Mouse (Mus musculus) limb, embryonic 11.5 days (tissue): ENCODE measurements around the gene Mpnd. TPM values are rescaled to one million over a fixed set of nuclear protein-coding genes. Genes with fewer than 3 reads are reported as not detected.

Source experiments
- ATAC-seq: fragments of 200-750 bp; cut with Nextera tagmentation; 2 replicates; pipeline ENCODE4 v1.8.0; 2017; ENCODE audit warnings: low read depth; ENCODE audit not compliant: insufficient number of reproducible peaks, low FRiP score, low TSS enrichment
- DNase-seq: peaks from one replicate; pipeline ENCODE4 v3.0.0-alpha.2; 2015; ENCODE audit warnings: low spot score
- H3K27ac ChIP-seq: fragments of 300-500 bp; sonication (generic); replicated peaks from 2 replicates; pipeline ENCODE4 v1.5.1; 2014; ENCODE audit warnings: low read depth, mild to moderate bottlenecking, low read length
- H3K27me3 ChIP-seq: fragments of 300-500 bp; sonication (generic); 2 replicates; pipeline ENCODE4 v1.6.1; 2014; ENCODE audit warnings: mild to moderate bottlenecking, low read length, mixed read lengths; ENCODE audit not compliant: control insufficient read depth, insufficient read depth
- H3K36me3 ChIP-seq: fragments of 300-500 bp; sonication (generic); 2 replicates; pipeline ENCODE4 v1.6.1; 2014; ENCODE audit warnings: mild to moderate bottlenecking, low read length, moderate library complexity, mixed read lengths; ENCODE audit not compliant: control insufficient read depth, insufficient read depth
- H3K4me1 ChIP-seq: fragments of 300-500 bp; sonication (generic); 2 replicates; pipeline ENCODE4 v1.6.1; 2014; ENCODE audit warnings: low read length, mixed read lengths; ENCODE audit not compliant: control insufficient read depth, insufficient read depth
- H3K4me2 ChIP-seq: fragments of 300-500 bp; sonication (generic); 2 replicates; pipeline ENCODE4 v1.6.1; 2014; ENCODE audit warnings: low read depth, mild to moderate bottlenecking, moderate library complexity; ENCODE audit not compliant: severe bottlenecking
- H3K4me3 ChIP-seq: fragments of 300-500 bp; sonication (generic); 2 replicates; pipeline ENCODE4 v1.5.1; 2014; ENCODE audit warnings: low read depth, low read length
- H3K9ac ChIP-seq: fragments of 300-500 bp; sonication (generic); 2 replicates; pipeline ENCODE4 v1.6.1; 2014; ENCODE audit warnings: mild to moderate bottlenecking, low read length
- H3K9me3 ChIP-seq: fragments of 300-500 bp; sonication (generic); 2 replicates; pipeline ENCODE4 v1.6.1; 2016; ENCODE audit warnings: low read length; ENCODE audit not compliant: control insufficient read depth
- WGBS: fragments of 180-500 bp; shearing (Covaris S2); extraction: QIAGEN DNeasy Blood & Tissue Kit; methylation state at CpG from one replicate; pipeline ENCODE4 v1.1.7; 2014; 5-methylcytosine and 5-hydroxymethylcytosine counted together
- polyA plus RNA-seq: library from polyadenylated mRNA; unstranded; fragments of >200 nt; fragmentation: Nextera tagmentation; extraction: Ambion mirVana; gene quantifications from 2 replicates; pipeline ENCODE4 v1.2.1, GENCODE M21; 2014

Gene Mpnd
- polyA plus RNA-seq, 1 experiment from 2014 or later, result 142 TPM

DNA sequence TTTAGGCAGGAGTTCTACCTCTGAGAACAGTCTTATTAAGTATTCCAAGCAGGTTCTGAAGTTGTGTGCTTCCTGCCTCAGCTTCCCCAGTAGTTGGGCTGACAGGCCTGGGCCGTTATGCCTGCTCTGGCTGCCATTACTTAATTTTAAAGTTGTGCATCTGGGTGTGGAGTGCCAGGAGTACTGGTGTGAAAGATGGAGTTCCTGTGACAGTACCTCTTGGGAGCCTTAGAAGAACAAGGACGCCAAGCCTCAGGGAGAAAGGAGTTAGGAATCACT, 4.4 kb downstream of the Mpnd start:
- peaks cover 3% of the 10 kb centered on the region for H3K9me3 ChIP-seq
- ATAC-seq, result no peak
- DNase-seq, result no peak
- peaks cover 3% of the 10 kb centered on the region; the same call in 1 of the 2 replicates for H3K27me3 ChIP-seq
- no peak overlapping the region for H3K27ac ChIP-seq
- WGBS, result 37% methylated on average over 2 of the region's 2 CpGs
- H3K4me2 ChIP-seq, result peak overlapping the region; percentile 99
- H3K36me3 ChIP-seq, result peaks cover 11% of the 10 kb centered on the region; the same call in 1 of the 2 replicates
- H3K4me1 ChIP-seq, result peaks cover 18% of the 10 kb centered on the region
- H3K4me3 ChIP-seq, result peak overlapping the region; percentile 72
- peak overlapping the region; percentile 80 for H3K9ac ChIP-seq

DNA sequence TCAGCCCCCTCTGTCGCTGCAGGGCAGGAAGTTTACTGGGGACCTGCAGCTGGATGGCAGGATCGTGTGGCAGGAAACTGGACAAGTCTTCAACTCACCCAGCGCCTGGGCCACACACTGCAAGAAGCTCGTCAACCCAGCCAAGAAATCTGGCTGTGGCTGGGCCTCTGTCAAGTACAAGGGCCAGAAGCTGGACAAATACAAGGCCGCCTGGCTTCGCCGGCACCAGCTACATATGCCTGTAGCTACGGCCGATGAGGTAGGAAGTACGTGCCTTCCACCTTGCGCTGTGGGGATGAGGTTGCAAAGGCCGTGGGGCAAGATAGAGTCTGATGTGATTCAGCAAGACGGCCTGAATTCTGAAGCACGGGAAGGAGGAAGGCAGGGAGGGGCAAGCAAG, 4.7 kb downstream of the Mpnd start:
- Histone ChIP-seq H3K4me3 (peak overlapping the region; percentile 72), H3K4me2 (peak overlapping the region; percentile 99), H3K9ac (peak overlapping the region; percentile 13; the same call in 1 of the 2 replicates), H3K4me1 (peaks cover 18% of the 10 kb centered on the region), H3K36me3 (peaks cover 15% of the 10 kb centered on the region), H3K27ac (no peak overlapping the region), H3K9me3 (peaks cover 3% of the 10 kb centered on the region), H3K27me3 (peaks cover 3% of the 10 kb centered on the region; the same call in 1 of the 2 replicates)
- DNase-seq, result no peak
- ATAC-seq, result no peak
- 73% methylated on average over 14 of the region's 14 CpGs for WGBS

DNA sequence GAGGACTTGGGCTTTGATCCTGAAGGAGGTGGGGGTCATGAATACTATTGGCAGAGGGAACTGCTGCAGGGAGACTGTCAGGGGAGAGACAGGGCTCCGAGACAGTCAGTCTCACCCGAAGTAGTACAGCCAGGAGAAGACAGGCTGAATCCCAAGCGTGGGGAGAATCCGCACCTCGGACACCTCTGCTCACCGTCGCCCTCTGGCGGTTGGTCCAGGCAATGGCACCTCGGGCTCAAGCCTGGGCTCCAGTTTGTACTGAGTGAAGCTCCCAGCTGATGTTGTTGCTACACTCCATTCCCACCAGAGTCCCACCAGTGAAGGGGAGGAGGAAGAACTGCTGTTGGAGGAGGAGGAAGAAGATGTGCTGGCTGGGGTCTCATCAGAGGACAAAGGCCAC, 5.2 kb downstream of the Mpnd start:
- peak overlapping the region; percentile 72 for H3K4me3 ChIP-seq
- H3K36me3 ChIP-seq, result peaks cover 17% of the 10 kb centered on the region
- H3K27me3 ChIP-seq, result peaks cover 2% of the 10 kb centered on the region; the same call in 1 of the 2 replicates
- ATAC-seq (no peak), DNase-seq (peak; percentile 87)
- peak overlapping the region; percentile 13; the same call in 1 of the 2 replicates for H3K9ac ChIP-seq
- H3K9me3 ChIP-seq, result peaks cover 2% of the 10 kb centered on the region
- peaks cover 15% of the 10 kb centered on the region for H3K4me1 ChIP-seq
- H3K27ac ChIP-seq, result no peak overlapping the region
- 14% methylated on average over 9 of the region's 9 CpGs for WGBS
- H3K4me2 ChIP-seq, result peak overlapping the region; percentile 99; the same call in 1 of the 2 replicates

DNA sequence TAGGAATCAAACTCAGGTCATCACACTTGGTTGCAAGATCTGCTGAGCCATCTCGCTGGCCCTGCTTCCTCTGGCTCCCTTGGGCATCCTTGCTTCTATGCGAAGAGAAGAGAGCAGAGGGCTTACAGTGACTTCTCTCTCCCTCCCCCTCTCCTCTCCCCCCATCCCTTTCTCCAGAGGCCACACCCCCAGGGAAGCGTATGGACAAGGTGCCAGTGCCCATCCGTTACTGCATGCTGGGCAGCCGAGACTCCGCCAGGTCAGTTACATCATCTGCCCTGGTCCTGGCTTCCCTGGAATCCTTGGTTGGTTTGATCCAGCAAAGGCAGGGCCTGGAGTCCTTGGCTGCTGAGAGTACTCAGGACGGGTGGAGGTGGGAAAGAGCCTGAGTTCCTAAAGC, 5.9 kb downstream of the Mpnd start:
- DNase-seq, result no peak
- H3K4me2 ChIP-seq, result no peak overlapping the region
- no peaks in the 10 kb centered on the region; the same call in 1 of the 2 replicates for H3K9me3 ChIP-seq
- H3K27ac ChIP-seq, result no peak overlapping the region
- H3K27me3 ChIP-seq, result no peaks in the 10 kb centered on the region
- 90% methylated on average over 7 of the region's 7 CpGs for WGBS
- ATAC-seq, result no peak
- no peak overlapping the region for H3K4me3 ChIP-seq
- H3K36me3 ChIP-seq, result peaks cover 22% of the 10 kb centered on the region
- H3K9ac ChIP-seq, result no peak overlapping the region
- peaks cover 15% of the 10 kb centered on the region for H3K4me1 ChIP-seq

DNA sequence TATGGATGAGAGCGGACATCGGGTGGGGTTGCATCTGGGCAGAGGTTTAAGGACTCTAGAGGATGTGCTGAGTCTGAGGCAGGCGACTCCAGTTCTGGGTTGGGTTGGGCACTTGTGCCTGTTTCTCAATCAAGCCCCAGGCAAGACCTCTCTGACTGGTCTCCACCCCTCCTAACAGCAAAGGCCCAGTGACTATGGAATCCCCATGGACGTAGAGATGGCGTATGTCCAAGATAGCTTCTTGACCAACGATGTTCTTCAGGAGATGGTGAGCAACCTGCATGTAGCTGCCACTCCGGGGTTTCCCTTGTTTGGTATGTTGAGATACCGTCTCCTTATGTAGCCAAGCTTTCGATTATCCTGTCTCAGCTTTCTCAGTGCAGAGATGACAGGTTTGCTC, 9.8 kb downstream of the Mpnd start:
- DNase-seq, result no peak
- no peak for ATAC-seq
- Histone ChIP-seq H3K4me2 (no peak overlapping the region), H3K36me3 (peaks cover 41% of the 10 kb centered on the region), H3K27me3 (no peaks in the 10 kb centered on the region), H3K4me1 (peaks cover 3% of the 10 kb centered on the region), H3K9me3 (no peaks in the 10 kb centered on the region), H3K9ac (no peak overlapping the region), H3K4me3 (no peak overlapping the region), H3K27ac (no peak overlapping the region)
- 92% methylated on average over 9 of the region's 9 CpGs for WGBS

DNA sequence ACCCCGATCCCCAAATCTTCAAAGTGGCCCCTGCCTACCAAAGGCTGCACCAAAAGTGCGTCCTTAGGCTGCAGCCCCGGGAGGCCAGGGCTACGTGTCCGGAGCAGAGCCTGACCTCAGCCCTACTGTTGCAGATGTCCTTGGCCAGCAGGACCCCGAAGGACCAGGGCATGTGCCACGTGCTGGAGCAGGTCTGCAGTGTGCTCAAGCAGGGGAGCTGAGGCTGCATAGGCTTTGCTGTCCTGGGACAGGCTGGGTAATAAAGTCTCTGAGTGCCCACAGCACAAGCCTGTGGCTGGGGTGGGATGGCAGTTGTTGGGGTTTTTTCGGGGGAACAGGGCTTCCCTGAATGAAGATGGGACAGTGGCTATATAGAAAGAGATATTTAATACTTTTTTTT, 10.9 kb downstream of the Mpnd start:
- H3K27me3 ChIP-seq, result no peaks in the 10 kb centered on the region
- H3K9me3 ChIP-seq, result no peaks in the 10 kb centered on the region
- H3K4me1 ChIP-seq, result no peaks in the 10 kb centered on the region
- no peak overlapping the region for H3K27ac ChIP-seq
- DNase-seq (no peak), ATAC-seq (no peak)
- WGBS, result 89% methylated on average over 8 of the region's 8 CpGs
- peaks cover 50% of the 10 kb centered on the region for H3K36me3 ChIP-seq
- H3K4me3 ChIP-seq, result no peak overlapping the region
- no peak overlapping the region for H3K4me2 ChIP-seq
- H3K9ac ChIP-seq, result no peak overlapping the region

DNA sequence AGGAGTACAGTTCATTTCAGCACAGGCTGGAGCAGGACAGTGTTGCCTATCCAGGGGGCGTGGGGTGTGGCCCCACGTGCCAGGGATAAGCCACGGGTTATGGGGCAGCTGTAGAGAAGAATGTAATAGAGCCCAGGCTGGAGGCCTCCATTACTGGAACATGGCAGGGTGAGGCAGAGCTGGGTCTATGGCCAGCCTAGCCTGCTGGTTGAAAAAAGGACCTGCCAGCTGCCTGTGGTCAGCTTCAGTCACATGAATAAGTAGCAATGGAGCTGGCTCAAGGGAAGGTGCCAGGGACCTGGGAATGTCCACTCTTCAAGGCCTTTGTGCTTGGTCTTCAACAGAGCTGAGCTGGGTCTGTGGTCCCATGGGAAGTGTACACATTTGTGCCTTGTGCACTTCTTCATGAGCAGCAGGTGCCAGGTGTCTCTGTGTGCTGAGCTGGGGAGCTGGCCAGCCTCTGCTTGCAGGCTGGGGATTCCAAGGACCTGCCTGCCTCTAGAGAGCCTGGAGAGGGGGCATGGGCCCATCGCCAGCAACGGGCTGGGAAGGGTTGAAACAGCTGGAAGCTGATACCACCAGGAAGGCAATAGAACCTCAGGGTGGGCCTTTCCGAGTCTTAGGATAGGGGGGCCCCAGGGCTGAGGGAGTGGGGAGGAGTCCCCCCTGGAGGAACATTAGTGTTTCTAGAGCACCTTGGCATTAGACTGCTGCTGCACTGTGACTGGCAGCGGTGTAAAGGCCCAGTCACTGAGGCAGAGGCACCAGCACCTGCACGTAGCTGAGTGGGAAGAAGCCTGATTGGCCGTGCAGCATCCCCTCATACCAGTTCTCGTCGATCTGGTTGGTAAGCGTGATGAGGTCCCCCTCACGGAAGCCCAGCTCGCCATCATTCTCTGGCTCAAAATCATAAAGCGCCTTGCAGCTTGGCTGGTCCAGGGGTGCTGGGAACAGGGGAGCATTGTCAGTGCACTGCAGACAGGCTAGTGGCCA, 11.6 kb downstream of the Mpnd start:
- Histone ChIP-seq H3K27ac (no peak overlapping the region), H3K9ac (no peak overlapping the region), H3K9me3 (no peaks in the 10 kb centered on the region), H3K4me1 (no peaks in the 10 kb centered on the region), H3K4me3 (no peak overlapping the region), H3K27me3 (no peaks in the 10 kb centered on the region), H3K36me3 (peaks cover 45% of the 10 kb centered on the region), H3K4me2 (no peak overlapping the region)
- no peak for ATAC-seq
- WGBS, result 88% methylated on average over 15 of the region's 15 CpGs
- no peak for DNase-seq

DNA sequence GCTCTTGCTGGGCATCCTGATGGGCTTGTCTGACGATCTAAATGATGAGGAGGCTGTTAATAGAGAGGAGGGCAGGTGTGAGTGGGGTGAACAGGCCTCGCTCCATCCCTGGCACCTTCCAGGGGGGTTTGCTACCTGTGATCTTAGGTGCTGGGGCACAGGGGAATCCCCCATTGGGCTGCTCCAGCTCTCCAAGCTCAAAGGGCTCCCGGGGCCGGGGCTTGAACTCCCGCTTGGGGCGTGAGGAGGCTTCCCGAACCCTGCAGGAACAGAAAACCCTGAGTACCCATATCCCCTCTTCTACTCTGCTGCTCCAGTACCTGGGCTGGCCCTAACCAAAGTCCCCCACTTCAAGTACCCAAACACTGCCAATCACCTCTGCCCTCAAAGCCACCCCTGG, 12.3 kb downstream of the Mpnd start:
- 86% methylated on average over 7 of the region's 7 CpGs for WGBS

More for the DNA sequence above, 12.3 kb downstream of the Mpnd start:
- Histone ChIP-seq H3K27me3 (no peaks in the 10 kb centered on the region), H3K4me3 (no peak overlapping the region), H3K4me1 (no peaks in the 10 kb centered on the region), H3K9me3 (no peaks in the 10 kb centered on the region), H3K4me2 (no peak overlapping the region), H3K9ac (no peak overlapping the region), H3K36me3 (peaks cover 44% of the 10 kb centered on the region), H3K27ac (no peak overlapping the region)
- ATAC-seq (no peak), DNase-seq (no peak)
